Mouse (Mus musculus) liver, embryonic 14.5 days (tissue): ENCODE measurements around the gene Bag6. TPM values are rescaled to one million over a fixed set of nuclear protein-coding genes. Genes with fewer than 3 reads are reported as not detected.

ENCODE experiments used
- ATAC-seq: fragments of 200-750 bp; cut with Nextera tagmentation; 2 replicates; pipeline ENCODE4 v1.8.0; 2017; ENCODE audit warnings: moderate number of reproducible peaks, mild to moderate bottlenecking, moderate library complexity; ENCODE audit not compliant: insufficient read depth
- DNase-seq, 3 experiments: peaks; one replicate each; pipeline ENCODE4 v3.0.0-alpha.2; 2012 to 2013; ENCODE audit warnings: low read depth in 3 of 3, low spot score in 3 of 3
- H3K27ac ChIP-seq: fragments of 300-500 bp; sonication (generic); 2 replicates; pipeline ENCODE4 v1.5.1; 2014; ENCODE audit warnings: moderate library complexity, mild to moderate bottlenecking, control low read depth, inconsistent platforms
- H3K27me3 ChIP-seq: fragments of 300-500 bp; sonication (generic); 2 replicates; pipeline ENCODE4 v1.6.1; 2014; ENCODE audit warnings: mild to moderate bottlenecking, low read length, moderate library complexity; ENCODE audit not compliant: control insufficient read depth, insufficient read depth
- H3K36me3 ChIP-seq: fragments of 300-500 bp; sonication (generic); replicated peaks from 2 replicates; pipeline ENCODE4 v1.6.1; 2014; ENCODE audit warnings: low read depth; ENCODE audit not compliant: control insufficient read depth, insufficient read depth
- H3K4me1 ChIP-seq, 2 experiments: fragments of 200-500 bp in 1 of 2; fragments of 300-500 bp in 1 of 2; sonication (generic) in 1 of 2; replicated peaks; 2 replicates each; pipeline ENCODE4 v1.6.1; 2012 to 2014; ENCODE audit warnings: antibody characterized with exemption in 1 of 2, inconsistent platforms in 1 of 2, low read length in 1 of 2; ENCODE audit not compliant: control insufficient read depth in 2 of 2, insufficient read depth in 2 of 2
- H3K4me2 ChIP-seq: fragments of 300-500 bp; sonication (generic); 2 replicates; pipeline ENCODE4 v1.6.1; 2014; ENCODE audit warnings: low read depth, mild to moderate bottlenecking, control low read depth, moderate library complexity
- H3K4me3 ChIP-seq, 2 experiments: fragments of 200-500 bp in 1 of 2; fragments of 300-500 bp in 1 of 2; sonication (generic) in 1 of 2; 2 replicates each; pipeline ENCODE4 v1.5.1; 2012 to 2014; ENCODE audit warnings: low read depth in 2 of 2, low read length in 2 of 2, mild to moderate bottlenecking in 2 of 2, control low read depth in 1 of 2, inconsistent platforms in 1 of 2, moderate library complexity in 1 of 2; ENCODE audit not compliant: insufficient read depth in 1 of 2
- H3K9ac ChIP-seq: fragments of 300-500 bp; sonication (generic); replicated peaks from 2 replicates; pipeline ENCODE4 v1.6.1; 2014; ENCODE audit warnings: mild to moderate bottlenecking, control low read depth, moderate library complexity
- H3K9me3 ChIP-seq: fragments of 300-500 bp; sonication (generic); 2 replicates; pipeline ENCODE4 v1.6.1; 2016; ENCODE audit warnings: low read length, mixed read lengths; ENCODE audit not compliant: control insufficient read depth
- CTCF ChIP-seq: IDR thresholded peaks from 2 replicates; pipeline ENCODE4 v1.5.1; 2016; ENCODE audit warnings: antibody characterized with exemption, low read depth, control low read depth
- EP300 ChIP-seq: IDR thresholded peaks from 2 replicates; pipeline ENCODE4 v1.6.1; 2016; ENCODE audit warnings: antibody characterized with exemption, low read depth
- WGBS: fragments of 180-500 bp; shearing (Covaris S2); extraction: QIAGEN DNeasy Blood & Tissue Kit; methylation state at CpG from one replicate; pipeline ENCODE4 v1.1.7; 2014; ENCODE audit not compliant: insufficient replicate concordance; 5-methylcytosine and 5-hydroxymethylcytosine counted together
- polyA plus RNA-seq, 2 experiments: library from polyadenylated mRNA; depleted of rRNA in 1 of 2; stranded (reverse) in 1 of 2; unstranded in 1 of 2; fragments of >200 nt; fragmentation: Nextera tagmentation in 1 of 2; extraction: Ambion mirVana in 1 of 2; gene quantifications; 2 replicates each; pipeline versions ENCODE4 v1.2.1 to v1.2.3; 2012 to 2014

Gene Bag6
- polyA plus RNA-seq, 2 experiments = 22.9 to 45.7 TPM

GRCm38 (mm10) chr17:35111774-35112173 lies 23.2 kb upstream of the Bag6 start:
- H3K27ac ChIP-seq = no peak overlapping the region
- peaks cover 4% of the 10 kb centered on the region for H3K36me3 ChIP-seq
- TF ChIP-seq CTCF (no peak), EP300 (no peak)
- H3K4me2 ChIP-seq = no peak overlapping the region
- no peaks in the 10 kb centered on the region for H3K4me1 ChIP-seq
- H3K27me3 ChIP-seq = no peaks in the 10 kb centered on the region
- DNase-seq (no peak), ATAC-seq (no peak)
- no peak overlapping the region for H3K4me3 ChIP-seq
- no peaks in the 10 kb centered on the region for H3K9me3 ChIP-seq
- WGBS = 58% methylated on average over 9 of the region's 9 CpGs
- H3K9ac ChIP-seq = no peak overlapping the region

GRCm38 (mm10) chr17:35115046-35116019 lies 19.6 kb upstream of the Bag6 start, which contains the start of gene Ly6g5b:
Ly6g5b (minus strand) TSS chr17:35115428.
- no peaks in the 10 kb centered on the region for H3K9me3 ChIP-seq
- H3K36me3 ChIP-seq = peaks cover 26% of the 10 kb centered on the region
- H3K4me2 ChIP-seq = no peak within 1 kb of the TSS
- no peak within 1 kb of the TSS for H3K27ac ChIP-seq
- WGBS = 72% methylated on average over 8 of the region's 8 CpGs
- ATAC-seq (no peak), DNase-seq (no peak)
- H3K4me1 ChIP-seq = peaks cover 6 to 7% of the 10 kb centered on the region in 2 experiments; a peak in 2 of 4 replicates
- H3K4me3 ChIP-seq = no peak within 1 kb of the TSS
- no peak within 1 kb of the TSS for H3K9ac ChIP-seq
- H3K27me3 ChIP-seq = no peaks in the 10 kb centered on the region
- TF ChIP-seq CTCF (peak; percentile 80), EP300 (no peak)

- Histone ChIP-seq H3K36me3 (peaks cover 37% of the 10 kb centered on the region), H3K4me3 (peak overlapping the region; percentile 84 to 85), H3K4me2 (peak overlapping the region; percentile 81), H3K27ac (peak overlapping the region; percentile 14), H3K27me3 (no peaks in the 10 kb centered on the region), H3K9ac (peak overlapping the region; percentile 91), H3K4me1 (peaks cover 14% of the 10 kb centered on the region in 2 experiments), H3K9me3 (no peaks in the 10 kb centered on the region)
- ATAC-seq (peak; percentile 11; the same call in 1 of the 2 replicates), DNase-seq (no peak)
- TF ChIP-seq EP300 (no peak), CTCF (no peak)
- under 1% methylated on average over 33 of the region's 33 CpGs for WGBS
These were observed 14.2 kb upstream of the Bag6 start for GRCm38 (mm10) chr17:35120745-35121142.

GRCm38 (mm10) chr17:35121143-35121799 lies 13.7 kb upstream of the Bag6 start, which contains the start of gene Gpank1:
Gpank1 (plus strand) TSS chr17:35121455.
- Histone ChIP-seq H3K4me2 (peak within 1 kb of the TSS; percentile 98), H3K4me1 (peaks cover 14% of the 10 kb centered on the region in 2 experiments), H3K9ac (peak within 1 kb of the TSS; percentile 92), H3K36me3 (peaks cover 36% of the 10 kb centered on the region), H3K27ac (peak within 1 kb of the TSS; percentile 90), H3K9me3 (no peaks in the 10 kb centered on the region), H3K4me3 (peak within 1 kb of the TSS; percentile 84 to 85), H3K27me3 (no peaks in the 10 kb centered on the region)
- no peak for TF ChIP-seq EP300
- no peak for TF ChIP-seq CTCF
- WGBS = under 1% methylated on average over 49 of the region's 50 CpGs
- DNase-seq (peak; percentile 95 to 96 (median 96)), ATAC-seq (peak; percentile 93)
